ENCODE assay signal across 12 mouse cellular contexts in the genomic region with DNA sequence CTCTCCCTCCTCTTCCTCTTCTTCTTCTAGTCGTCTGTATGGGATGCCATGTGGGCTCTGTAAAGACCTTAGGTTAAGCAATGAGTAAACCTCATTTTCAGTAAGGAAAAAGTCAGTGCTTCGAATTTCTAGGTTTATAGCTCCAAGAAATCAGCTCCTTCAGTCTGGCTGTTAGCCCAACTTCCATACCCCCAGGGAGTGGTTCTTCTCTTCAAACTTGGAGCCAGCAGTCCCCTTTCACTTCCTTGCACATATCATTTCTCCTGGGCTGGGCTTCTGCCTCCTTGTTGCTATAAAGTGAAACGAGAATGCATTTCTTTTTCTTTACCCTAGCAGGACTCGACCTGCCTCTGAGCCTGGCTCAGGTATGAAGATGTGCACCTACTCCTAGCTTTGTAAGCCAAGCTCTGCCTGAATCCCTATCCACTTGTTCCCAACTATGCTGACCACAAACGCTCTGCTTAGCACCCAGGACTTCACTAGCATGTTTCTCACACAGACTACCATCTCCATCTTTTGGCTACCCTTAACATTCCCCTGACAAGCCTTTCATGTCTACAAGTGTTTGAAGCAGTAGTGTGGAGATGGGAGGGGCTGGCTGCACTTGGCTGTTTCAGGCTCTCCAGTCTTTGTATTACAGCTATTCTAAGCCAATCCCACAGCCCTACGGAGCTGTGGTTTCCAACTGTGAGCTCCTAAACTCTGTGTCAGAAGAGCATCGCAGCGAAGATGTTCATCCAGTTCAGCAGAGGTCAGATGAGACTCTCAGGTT.
DNase-seq lines count a peak whose midpoint lies in the region; ATAC-seq and TF ChIP-seq lines count a peak whose summit lies in the region.
"Had no signal": no experiment of that assay in that cellular context is flagged by ENCODE, and none has a peak within 500 bp of the region (broad histone marks: within the 10 kb centered on the region; RNA-seq: fewer than 3 reads in every experiment).

No protein-coding gene starts in this region.

- H3K79me2 ChIP-seq in heart, adult 2 months (replicated peaks; ENCODE audit: control insufficient read depth, insufficient read depth, low read length) = no peaks in the 10 kb centered on the region

- H3K4me1 ChIP-seq in heart, adult 2 months (ENCODE audit: control insufficient read depth, insufficient read depth, low read length) = peaks cover 5% of the 10 kb centered on the region
- peaks cover 19% of the 10 kb centered on the region for H3K4me1 ChIP-seq in heart, embryonic 12.5 days (replicated peaks)
- peaks cover 27% of the 10 kb centered on the region for H3K4me1 ChIP-seq in embryonic facial prominence, embryonic 14.5 days (ENCODE audit: control insufficient read depth, insufficient read depth, low read length)

- TF ChIP-seq EP300 in heart, adult 2 months (IDR thresholded peaks at IDR 0.05; ENCODE audit: insufficient read depth, low read depth, low read length) = no peak

- H3K27me3 ChIP-seq in heart, adult 2 months (ENCODE audit: control insufficient read depth, insufficient read depth, low read length) = no peaks in the 10 kb centered on the region
- H3K27me3 ChIP-seq in heart, embryonic 12.5 days (replicated peaks) = 0 out of 2 replicates have a peak, but pooled peaks cover 4% of the 10 kb centered on the region
- no peaks in the 10 kb centered on the region for H3K27me3 ChIP-seq in embryonic facial prominence, embryonic 14.5 days (replicated peaks; ENCODE audit: control insufficient read depth, insufficient read depth, low read length)
- H3K27me3 ChIP-seq: megakaryocyte, embryonic 14.5 days had no signal

- H3K4me2 ChIP-seq in heart, embryonic 12.5 days = no peak overlapping the region
- H3K4me2 ChIP-seq in embryonic facial prominence, embryonic 14.5 days (ENCODE audit: low read depth, low read length) = 0 out of 2 replicates have a peak overlapping the region, but pooled peaks have one; percentile 1

- H3K27ac ChIP-seq in heart, adult 2 months = peak overlapping the region; percentile 36
- H3K27ac ChIP-seq in heart, embryonic 12.5 days (ENCODE audit: poor library complexity, severe bottlenecking) = no peak overlapping the region
- H3K27ac ChIP-seq in embryonic facial prominence, embryonic 14.5 days (replicated peaks; ENCODE audit: low read depth, low read length) = peak overlapping the region; percentile 78

- ATAC-seq in heart, embryonic 12.5 days (ENCODE audit: insufficient number of reproducible peaks, low FRiP score) = no peak
- 0 out of 2 replicates have a peak, but pooled peaks have one; percentile 31 for ATAC-seq in embryonic facial prominence, embryonic 14.5 days (ENCODE audit: low read depth)
- ATAC-seq: forebrain, embryonic 16.5 days; intestine, postnatal 0 days had no signal

- 52% methylated on average over 8 of the region's 8 CpGs for WGBS in heart, adult 2 months
- 60% methylated on average over 8 of the region's 8 CpGs for WGBS in heart, embryonic 12.5 days
- WGBS in embryonic facial prominence, embryonic 14.5 days = 47% methylated on average over 8 of the region's 8 CpGs

- intact Hi-C loops in heart, adult 2 months (cut with DNase I) = no loop called here

- no peaks in the 10 kb centered on the region for H3K9me3 ChIP-seq in heart, embryonic 12.5 days (replicated peaks)
- no peaks in the 10 kb centered on the region for H3K9me3 ChIP-seq in embryonic facial prominence, embryonic 14.5 days (ENCODE audit: control insufficient read depth, low read length)
- H3K9me3 ChIP-seq: megakaryocyte, embryonic 14.5 days had no signal

- no peak for TF ChIP-seq POLR2A in heart, adult 2 months (IDR thresholded peaks at IDR 0.05; ENCODE audit: insufficient read depth, low read depth, low read length)

- no peak for TF ChIP-seq CTCF in heart, adult 2 months (IDR thresholded peaks at IDR 0.05)

- no peak for DNase-seq in heart, adult 2 months
- peak; percentile 85 for DNase-seq in 3T3-L1 (ENCODE audit: low read depth, low spot score)
- DNase-seq in embryonic facial prominence, embryonic 14.5 days (ENCODE audit: low spot score) = peak; percentile 68
- DNase-seq in heart, postnatal 4 days = peak; percentile 49
- DNase-seq in thymus, adult 18-20 months = no peak
- DNase-seq in layer of hippocampus, postnatal 25 days (ENCODE audit: extremely low spot score in 1 of 2, low spot score in 1 of 2) = no peak
- no peak for DNase-seq in right cerebral cortex, postnatal 14 days
- DNase-seq: left cerebral cortex, postnatal 4 days had no signal

- H3K4me3 ChIP-seq in heart, adult 2 months = no peak overlapping the region
- no peak overlapping the region for H3K4me3 ChIP-seq in heart, embryonic 12.5 days
- no peak overlapping the region for H3K4me3 ChIP-seq in embryonic facial prominence, embryonic 14.5 days (ENCODE audit: low read depth, low read length)

- H3K36me3 ChIP-seq in heart, adult 2 months (ENCODE audit: control insufficient read depth, insufficient read depth, low read length) = no peaks in the 10 kb centered on the region
- H3K36me3 ChIP-seq in heart, embryonic 12.5 days = no peaks in the 10 kb centered on the region
- H3K36me3 ChIP-seq in embryonic facial prominence, embryonic 14.5 days (ENCODE audit: control insufficient read depth, insufficient read depth, low read length) = no peaks in the 10 kb centered on the region

- H3K9ac ChIP-seq in heart, adult 2 months (ENCODE audit: low read depth, low read length) = no peak overlapping the region
- H3K9ac ChIP-seq in heart, embryonic 12.5 days = no peak overlapping the region
- H3K9ac ChIP-seq in embryonic facial prominence, embryonic 14.5 days (ENCODE audit: low read depth, low read length) = no peak overlapping the region

Comparison
In these comparisons a context has a peak if more than half of its experiments do, and no peak if none do; other contexts are left out.
1. DNase-seq: peak in 3T3-L1 (single experiment), embryonic facial prominence, embryonic 14.5 days (single experiment) and heart, postnatal 4 days (single experiment); none in heart, adult 2 months (0 of 2), thymus, adult 18-20 months (0 of 2), layer of hippocampus, postnatal 25 days (0 of 2) and right cerebral cortex, postnatal 14 days (single experiment).